Mouse (Mus musculus) layer of hippocampus, adult 11-12 months (tissue): ENCODE data around the gene Eps15.
"Not testable (repeated sequence)": the region's sequence is repeated elsewhere in the genome, so short reads cannot be mapped to it uniquely, and the experiment has no call there.

ENCODE experiments used
- DNase-seq: peaks from one replicate; pipeline ENCODE4 v3.0.0; 2022; ENCODE audit warnings: low spot score

Gene Eps15

DNA sequence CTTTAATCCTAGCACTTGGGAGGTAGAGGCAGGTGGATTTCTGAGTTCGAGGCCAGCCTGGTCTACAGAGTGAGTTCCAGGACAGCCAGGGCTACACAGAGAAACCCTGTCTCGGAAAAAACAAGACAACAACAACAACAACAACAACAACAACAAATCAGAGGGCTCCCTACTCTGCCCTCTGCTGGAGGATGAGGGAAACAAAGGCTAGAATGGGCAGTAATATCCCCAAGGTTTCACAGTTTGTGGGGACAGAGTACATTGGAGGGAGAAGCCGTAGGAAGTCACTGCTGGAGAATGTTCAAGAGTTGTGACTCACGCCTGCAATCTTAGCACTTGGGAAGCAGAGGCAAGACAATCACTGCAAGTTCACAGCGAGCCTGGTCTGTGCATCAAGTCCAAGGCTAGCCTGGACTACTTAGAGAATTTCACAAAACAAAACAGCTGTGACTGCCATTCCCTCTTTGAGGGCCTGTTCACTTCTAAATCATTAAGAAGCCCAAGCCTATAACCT, 121.2 kb downstream of the Eps15 start:
- no peak for DNase-seq

DNA sequence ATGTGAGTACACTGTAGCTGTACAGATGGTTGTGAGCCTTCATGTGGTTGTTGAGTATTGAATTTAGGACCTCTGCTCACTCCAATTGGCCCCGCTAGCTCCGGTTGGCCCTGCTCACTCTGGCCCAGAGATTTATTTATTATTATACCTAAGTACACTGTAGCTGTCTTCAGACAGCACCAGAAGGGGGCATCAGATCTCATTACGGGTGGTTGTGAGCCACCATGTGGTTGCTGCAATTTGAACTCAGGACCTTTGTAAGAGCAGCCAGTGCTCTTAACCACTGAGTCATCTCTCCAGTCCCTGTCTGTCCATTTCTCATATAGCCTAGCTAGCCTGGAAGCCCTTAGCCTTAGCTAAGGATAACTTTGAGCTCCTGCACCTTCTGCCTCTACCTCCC, 124.8 kb downstream of the Eps15 start:
- DNase-seq, result not testable (repeated sequence)

GRCm38 (mm10) chr4:109405415-109405814, 125.3 kb downstream of the Eps15 start:
- DNase-seq, result no peak

DNA sequence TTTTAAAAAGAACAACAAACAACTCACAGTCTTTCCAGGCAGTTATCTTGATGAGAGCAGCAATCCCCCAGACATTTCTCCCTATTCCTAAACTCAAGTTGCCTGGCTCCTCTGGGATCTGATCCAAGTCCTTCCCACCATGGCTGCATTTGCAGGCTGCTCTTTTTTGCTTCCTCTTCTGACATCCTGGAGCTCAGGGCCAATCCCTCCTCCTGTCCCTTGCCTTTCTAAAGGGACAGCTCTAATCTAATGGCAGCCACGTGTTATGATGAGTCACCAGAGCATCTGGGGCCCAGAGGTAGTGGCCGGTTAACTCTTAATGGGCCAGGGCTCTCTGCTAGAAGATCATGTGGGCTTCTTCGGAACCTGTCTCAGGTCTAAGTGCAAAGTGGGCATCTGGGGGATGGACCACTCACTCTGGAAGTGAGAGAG, 126.0 kb downstream of the Eps15 start:
- DNase-seq, result peak; percentile 53

DNA sequence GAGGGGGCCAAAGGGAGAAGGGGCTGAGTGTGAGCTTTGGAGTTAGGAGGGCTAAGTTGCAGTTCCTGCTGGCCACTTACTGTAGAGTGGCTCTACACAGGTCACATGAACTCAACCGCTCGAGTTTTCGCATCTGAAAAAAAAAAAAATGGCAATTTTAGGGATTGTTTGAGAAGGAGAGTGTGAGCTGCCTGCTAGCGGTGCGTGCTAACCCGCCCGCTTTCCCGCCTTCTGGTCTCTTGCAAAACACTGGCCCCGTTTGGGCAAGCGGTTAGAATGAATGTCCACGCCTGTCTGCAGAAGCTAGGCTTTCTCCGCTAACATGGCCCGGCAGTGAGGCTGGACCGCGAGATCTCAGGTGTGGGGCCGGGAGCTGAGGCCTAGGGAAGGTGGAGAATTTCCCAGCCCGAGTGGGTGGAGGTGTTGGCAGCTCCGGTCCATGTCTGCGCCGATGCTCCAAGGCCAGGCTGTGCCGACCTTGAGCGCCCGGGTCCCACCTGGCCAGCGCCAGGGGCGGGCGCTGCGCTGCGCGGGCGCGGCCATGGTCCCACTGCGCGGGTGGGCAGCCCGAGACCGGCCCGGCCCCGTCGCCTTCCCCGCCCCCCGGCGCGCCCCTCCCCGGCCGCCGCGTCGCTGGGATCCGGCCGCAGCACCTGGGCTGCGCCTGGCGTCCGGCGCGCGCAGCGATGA, 126.6 kb downstream of the Eps15 start, which contains the start of gene Ttc39a:
Gene Ttc39a, plus strand, starts transcription at position 138 of the 690 bp plus-strand sequence.
- DNase-seq, result no peak

DNA sequence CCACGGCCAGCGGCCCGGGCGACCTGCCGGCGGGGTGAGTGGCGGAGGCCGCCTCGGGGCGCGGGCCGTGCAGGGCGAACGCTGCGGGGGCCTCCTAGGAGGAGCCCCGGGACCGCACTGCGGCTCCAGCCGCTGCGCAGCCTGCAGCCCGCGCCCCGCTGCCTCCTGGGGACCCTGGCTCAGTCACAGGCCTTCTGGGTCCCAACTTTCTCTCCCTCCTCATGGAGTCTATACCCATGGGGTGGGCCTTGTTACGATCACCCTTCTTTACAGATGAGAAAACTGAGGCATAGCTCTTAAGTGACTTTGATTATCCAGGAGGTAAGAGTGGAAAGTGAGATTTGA, 127.1 kb downstream of the Eps15 start:
- DNase-seq, result no peak

DNA sequence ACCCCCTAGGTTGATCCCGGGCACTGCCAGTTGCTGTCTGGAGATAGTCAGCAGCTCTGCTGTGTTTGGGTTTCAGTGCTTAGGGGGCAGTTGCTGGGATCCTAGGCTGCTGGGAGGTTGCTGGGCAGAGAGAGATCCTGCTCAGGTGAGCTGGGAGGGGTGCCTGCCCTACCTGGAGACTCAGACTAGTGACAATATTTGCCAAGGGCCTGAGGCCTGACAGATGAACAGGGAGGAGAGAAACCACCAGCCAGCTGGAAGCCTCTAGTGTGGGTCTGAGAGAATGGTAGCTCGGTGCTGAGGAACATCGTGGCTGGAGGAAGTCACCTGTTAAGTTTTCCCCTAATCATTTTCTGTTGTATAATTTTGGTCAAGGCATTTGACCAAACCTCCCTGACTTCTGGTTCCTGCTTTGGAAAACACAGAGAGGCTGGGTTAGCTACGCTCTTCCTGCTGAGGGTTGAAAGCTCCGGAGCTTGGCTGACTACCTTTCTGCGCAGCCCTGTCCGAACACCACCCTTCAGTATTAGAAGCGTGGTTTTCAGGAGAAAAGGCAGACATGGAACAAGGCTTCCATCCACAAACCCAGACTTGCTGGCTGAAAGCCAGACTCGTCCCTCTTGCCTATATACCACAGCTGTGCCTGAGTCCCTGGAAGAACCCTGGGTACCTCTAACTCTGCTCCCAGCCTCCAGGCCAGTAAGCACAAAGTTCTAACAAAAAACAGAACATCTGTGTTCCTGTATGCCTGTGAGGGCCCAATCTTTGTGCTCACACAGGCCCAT, 127.8 kb downstream of the Eps15 start:
- no peak for DNase-seq

- no peak for DNase-seq
Measured at GRCm38 (mm10) chr4:109410681-109411376, 130.8 kb downstream of the Eps15 start.

DNA sequence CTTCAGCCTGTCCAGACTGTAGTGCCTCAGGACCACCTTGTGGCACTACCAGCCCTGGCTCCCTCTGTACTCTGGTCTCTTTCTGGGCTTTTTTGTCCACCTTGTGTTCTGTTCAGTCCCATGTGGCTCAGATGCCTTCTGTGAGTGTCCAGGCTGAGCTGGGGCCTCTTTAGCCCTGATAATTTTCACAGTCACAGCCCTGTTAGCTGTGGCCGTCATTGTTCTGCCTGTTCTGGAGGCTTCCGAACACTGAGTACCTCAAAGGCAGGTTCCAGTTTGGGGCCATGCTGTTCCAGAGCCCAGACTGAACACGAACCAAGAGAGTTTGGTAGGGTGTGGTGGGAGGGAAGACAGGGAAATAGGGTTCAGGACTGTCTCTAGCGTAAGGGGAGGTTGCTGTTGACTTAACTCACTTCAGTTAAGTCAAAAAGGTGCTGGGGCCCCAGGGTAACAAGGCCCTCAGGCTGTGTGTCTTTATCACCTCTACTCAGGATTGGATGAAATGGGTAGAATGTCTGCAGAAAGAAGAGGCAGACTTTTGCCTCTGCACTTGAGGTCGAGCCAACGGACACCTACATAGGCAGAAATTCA, 131.4 kb downstream of the Eps15 start:
- DNase-seq, result no peak

- DNase-seq, result no peak
Measured at GRCm38 (mm10) chr4:109412233-109412632, 132.2 kb downstream of the Eps15 start.

DNA sequence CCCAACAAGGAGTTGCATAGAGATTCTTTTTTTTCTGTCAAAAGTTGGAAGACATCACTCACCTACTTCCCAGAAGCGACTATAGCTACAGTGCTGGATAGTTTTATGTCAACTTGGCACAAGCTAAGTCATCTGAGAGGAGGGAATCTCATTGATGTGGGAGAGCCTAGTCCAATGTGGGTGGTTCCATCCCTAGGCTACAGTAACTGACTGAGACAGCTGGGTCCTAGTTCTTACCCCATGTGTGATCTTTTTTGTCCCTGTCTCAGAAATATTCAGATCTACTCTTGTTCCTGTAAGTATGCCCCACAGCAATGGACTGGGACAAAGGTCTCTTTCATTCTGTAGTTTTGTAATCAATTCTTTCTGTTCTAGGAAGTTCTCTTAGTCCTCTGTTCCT, 137.9 kb downstream of the Eps15 start:
- DNase-seq, result no peak

GRCm38 (mm10) chr4:109419017-109419416, 138.9 kb downstream of the Eps15 start:
- no peak for DNase-seq

- no peak for DNase-seq
Measured at GRCm38 (mm10) chr4:109419563-109419962, 139.5 kb downstream of the Eps15 start.

- DNase-seq, result no peak
Measured at GRCm38 (mm10) chr4:109420138-109420795, 140.2 kb downstream of the Eps15 start.

GRCm38 (mm10) chr4:109421608-109422007, 141.5 kb downstream of the Eps15 start:
- no peak for DNase-seq

DNA sequence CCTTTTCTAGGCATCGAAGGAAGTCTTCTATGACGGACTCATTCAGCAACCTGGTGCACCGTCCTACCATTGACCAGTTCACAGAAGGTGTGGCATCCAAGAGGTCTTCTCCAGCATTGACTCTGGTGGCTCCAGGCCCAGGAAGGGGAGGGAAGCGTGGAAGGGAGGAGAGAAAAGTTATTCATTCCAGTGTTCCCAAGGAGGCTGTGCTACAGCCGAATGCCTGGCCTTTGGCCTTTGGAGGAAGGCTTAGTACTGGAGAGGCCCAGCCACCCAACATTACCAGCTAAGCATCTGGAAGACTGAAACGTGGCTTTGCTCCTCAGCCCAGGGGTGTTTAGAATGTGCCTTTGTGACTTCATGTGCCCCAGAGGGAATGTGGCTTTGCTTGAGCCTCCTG, 142.4 kb downstream of the Eps15 start:
- DNase-seq, result no peak

DNA sequence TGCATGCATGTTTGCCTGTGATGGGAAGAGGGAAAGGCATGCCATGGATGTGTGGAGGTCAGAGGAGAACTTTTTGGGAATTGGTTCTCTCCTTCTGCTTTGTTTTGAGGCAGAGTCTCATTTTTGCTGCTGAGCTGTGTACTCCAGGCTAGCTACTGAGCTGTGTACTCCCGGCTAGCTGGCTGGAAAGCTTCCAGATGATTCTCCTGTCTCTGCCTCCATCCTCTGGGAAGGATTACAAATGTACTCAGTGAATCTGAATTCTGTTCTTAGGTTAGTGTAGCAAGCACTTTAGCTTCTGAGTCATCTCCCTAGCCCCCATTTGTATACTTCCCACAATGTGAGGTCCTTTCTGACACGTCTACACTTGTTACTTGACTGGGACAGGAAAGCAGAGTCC, 143.4 kb downstream of the Eps15 start:
- no peak for DNase-seq

DNA sequence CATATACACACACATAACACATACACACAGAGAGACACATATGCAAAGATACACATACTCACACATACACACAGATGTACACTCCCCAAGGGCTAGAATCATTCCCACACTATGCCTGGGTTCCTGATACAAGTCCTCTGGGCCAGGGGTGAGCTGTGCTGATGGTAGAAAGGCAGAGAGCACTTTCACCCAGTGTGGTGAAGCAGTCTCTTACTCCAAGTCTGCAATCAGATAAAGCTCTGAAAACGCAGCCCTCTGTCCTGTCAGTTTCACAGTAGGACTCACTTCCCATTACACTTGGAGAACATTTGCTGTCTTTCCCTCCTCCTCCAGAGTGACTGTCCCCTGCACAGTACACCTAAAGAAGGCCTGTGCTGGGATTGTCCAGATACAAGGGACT, 147.0 kb downstream of the Eps15 start:
- no peak for DNase-seq

DNA sequence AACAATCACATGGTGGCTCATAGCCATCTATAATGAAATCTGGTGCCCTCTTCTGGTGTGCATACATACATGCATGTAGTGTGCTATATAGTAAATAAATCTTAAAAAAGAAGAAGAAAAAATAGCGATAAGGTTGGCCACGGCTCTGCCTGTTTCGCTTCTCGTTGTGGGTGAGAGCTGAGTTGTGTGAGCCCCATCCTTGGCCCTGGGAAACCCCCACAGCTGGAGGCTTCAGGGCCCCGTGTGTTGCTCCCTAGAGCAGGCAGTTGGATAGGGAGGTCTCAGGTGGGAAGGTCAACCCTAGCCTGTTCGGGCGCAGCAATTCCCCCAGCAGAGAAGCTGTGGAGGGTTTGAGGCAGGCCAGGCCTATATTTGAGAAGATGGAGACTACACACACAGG, 150.2 kb downstream of the Eps15 start:
- DNase-seq, result no peak

- peak; percentile 43 for DNase-seq
Measured at GRCm38 (mm10) chr4:109430854-109431253, 150.8 kb downstream of the Eps15 start.

GRCm38 (mm10) chr4:109432668-109433375, 152.8 kb downstream of the Eps15 start:
- DNase-seq, result no peak
